Mouse (Mus musculus): Measurements from ENCODE around the gene Kctd6. TPM values are rescaled to one million over a fixed set of nuclear protein-coding genes. Genes with fewer than 3 reads are reported as not detected.
"Not testable (repeated sequence)": the region's sequence is repeated elsewhere in the genome, so short reads cannot be mapped to it uniquely, and the experiment has no call there.

Gene Kctd6
- polyA plus RNA-seq, 1 experiment from 2014 or later: 12.4 TPM

GRCm38 (mm10) chr14:8258335-8258627 is 44.3 kb downstream of the Kctd6 start:
- WGBS: 37% methylated on average over 3 of the region's 3 CpGs
- no peak overlapping the region for H3K4me3 ChIP-seq (replicated peaks)
- no peak for ATAC-seq
- H3K27me3 ChIP-seq (replicated peaks): no peaks in the 10 kb centered on the region
- H3K9me3 ChIP-seq: no peaks in the 10 kb centered on the region
- no peaks in the 10 kb centered on the region for H3K4me1 ChIP-seq (replicated peaks)
- H3K4me2 ChIP-seq (replicated peaks): no peak overlapping the region
- no peak overlapping the region for H3K9ac ChIP-seq
- H3K36me3 ChIP-seq: no peaks in the 10 kb centered on the region
- H3K27ac ChIP-seq: no peak overlapping the region

GRCm38 (mm10) chr14:8258752-8259151 is 44.8 kb downstream of the Kctd6 start:
- H3K27ac ChIP-seq: no peak overlapping the region
- no peaks in the 10 kb centered on the region for H3K36me3 ChIP-seq
- no peaks in the 10 kb centered on the region for H3K9me3 ChIP-seq
- WGBS: 55% methylated on average over 3 of the region's 3 CpGs
- H3K4me2 ChIP-seq (replicated peaks): no peak overlapping the region
- H3K9ac ChIP-seq: no peak overlapping the region
- no peak overlapping the region for H3K4me3 ChIP-seq (replicated peaks)
- H3K27me3 ChIP-seq (replicated peaks): no peaks in the 10 kb centered on the region
- no peaks in the 10 kb centered on the region for H3K4me1 ChIP-seq (replicated peaks)
- ATAC-seq: no peak

- Histone ChIP-seq H3K4me1 (replicated peaks) (no peaks in the 10 kb centered on the region), H3K4me3 (replicated peaks) (no peak within 1 kb of the TSS), H3K4me2 (replicated peaks) (no peak within 1 kb of the TSS), H3K36me3 (no peaks in the 10 kb centered on the region), H3K27ac (no peak within 1 kb of the TSS), H3K9ac (no peak within 1 kb of the TSS), H3K27me3 (replicated peaks) (no peaks in the 10 kb centered on the region), H3K9me3 (no peaks in the 10 kb centered on the region)
- no peak; the same call in 1 of the 2 replicates for ATAC-seq
- 79% methylated on average over 3 of the region's 3 CpGs for WGBS
Observed at GRCm38 (mm10) chr14:8259166-8259565, 45.2 kb downstream of the Kctd6 start, which contains the start of gene Acox2. Gene Acox2 (minus strand): TSS chr14:8259353.

- Histone ChIP-seq H3K4me1 (replicated peaks) (no peaks in the 10 kb centered on the region), H3K27ac (no peak overlapping the region), H3K9ac (no peak overlapping the region), H3K36me3 (no peaks in the 10 kb centered on the region), H3K27me3 (replicated peaks) (no peaks in the 10 kb centered on the region), H3K4me2 (replicated peaks) (no peak overlapping the region), H3K4me3 (replicated peaks) (no peak overlapping the region), H3K9me3 (no peaks in the 10 kb centered on the region)
- no peak for ATAC-seq
- WGBS: 76% methylated on average over 5 of the region's 5 CpGs
Observed at GRCm38 (mm10) chr14:8260214-8260613, 46.3 kb downstream of the Kctd6 start.

- WGBS: 59% methylated on average over 1 of the region's 1 CpGs
- Histone ChIP-seq H3K9ac (no peak overlapping the region), H3K36me3 (no peaks in the 10 kb centered on the region), H3K4me2 (replicated peaks) (no peak overlapping the region), H3K9me3 (no peaks in the 10 kb centered on the region), H3K27me3 (replicated peaks) (no peaks in the 10 kb centered on the region), H3K4me1 (replicated peaks) (no peaks in the 10 kb centered on the region), H3K27ac (no peak overlapping the region), H3K4me3 (replicated peaks) (no peak overlapping the region)
- no peak for ATAC-seq
Observed at GRCm38 (mm10) chr14:8262242-8262641, 48.3 kb downstream of the Kctd6 start.

- no peak overlapping the region for H3K4me3 ChIP-seq (replicated peaks)
- no peak for ATAC-seq
- 100% methylated on average over 1 of the region's 1 CpGs for WGBS
- H3K27me3 ChIP-seq (replicated peaks): no peaks in the 10 kb centered on the region
- no peaks in the 10 kb centered on the region for H3K4me1 ChIP-seq (replicated peaks)
- H3K9me3 ChIP-seq: no peaks in the 10 kb centered on the region
- no peaks in the 10 kb centered on the region for H3K36me3 ChIP-seq
- no peak overlapping the region for H3K4me2 ChIP-seq (replicated peaks)
- no peak overlapping the region for H3K27ac ChIP-seq
- H3K9ac ChIP-seq: no peak overlapping the region
Observed at GRCm38 (mm10) chr14:8264378-8264777, 50.4 kb downstream of the Kctd6 start.

GRCm38 (mm10) chr14:8271281-8271680 is 57.3 kb downstream of the Kctd6 start:
- not testable (repeated sequence) for H3K4me2 ChIP-seq (replicated peaks); H3K9me3 ChIP-seq; H3K4me3 ChIP-seq (replicated peaks); H3K27me3 ChIP-seq (replicated peaks); H3K36me3 ChIP-seq; ATAC-seq; H3K9ac ChIP-seq; H3K4me1 ChIP-seq (replicated peaks); H3K27ac ChIP-seq
- 81% methylated on average over 8 of the region's 8 CpGs for WGBS

Other genes with a start within 250 kb of the Kctd6 start
- gene Dnase1l3, start 219.6 kb upstream of the Kctd6 start, polyA plus RNA-seq (2015; fragmentation: Nextera tagmentation; extraction: Ambion mirVana): 1.1 and 1.2 TPM in 2 replicates
- gene Abhd6, start 211.2 kb upstream of the Kctd6 start, polyA plus RNA-seq (2015; fragmentation: Nextera tagmentation; extraction: Ambion mirVana): 13.5 and 14.0 TPM in 2 replicates
- 52.1 and 53.7 TPM in 2 replicates for gene Rpp14, start 133.8 kb upstream of the Kctd6 start, polyA plus RNA-seq (2015; fragmentation: Nextera tagmentation; extraction: Ambion mirVana)
- gene Pxk, start 115.9 kb upstream of the Kctd6 start, polyA plus RNA-seq (2015; fragmentation: Nextera tagmentation; extraction: Ambion mirVana): 35.2 and 36.3 TPM in 2 replicates
- 197 and 198 TPM in 2 replicates for gene Pdhb, start 41.1 kb upstream of the Kctd6 start, polyA plus RNA-seq (2015; fragmentation: Nextera tagmentation; extraction: Ambion mirVana)
- 0.88 and 0.91 TPM in 2 replicates for gene Acox2, start 45.2 kb downstream of the Kctd6 start, polyA plus RNA-seq (2015; fragmentation: Nextera tagmentation; extraction: Ambion mirVana)
- gene Fam107a, start 103.9 kb downstream of the Kctd6 start, polyA plus RNA-seq (2015; fragmentation: Nextera tagmentation; extraction: Ambion mirVana): 0.43 and 0.44 TPM in 2 replicates
- gene Oit1, start 164.6 kb downstream of the Kctd6 start, polyA plus RNA-seq (2015; fragmentation: Nextera tagmentation; extraction: Ambion mirVana): 8.5 and 15.2 TPM in 2 replicates